Mouse (Mus musculus): ENCODE results near the gene Cdc42ep3.

- TF ChIP-seq GATA1 (IDR thresholded peaks at IDR 0.05; ENCODE audit: borderline replicate concordance, low read length) (no peak), FLI1 (IDR thresholded peaks at IDR 0.05; ENCODE audit: low read length) (no peak)
Measured at GRCm38 (mm10) chr17:79303744-79304497, 51.0 kb downstream of the Cdc42ep3 start.
